Mouse (Mus musculus): ENCODE results near the gene Kcnh4.

The Kcnh4 gene

DNA sequence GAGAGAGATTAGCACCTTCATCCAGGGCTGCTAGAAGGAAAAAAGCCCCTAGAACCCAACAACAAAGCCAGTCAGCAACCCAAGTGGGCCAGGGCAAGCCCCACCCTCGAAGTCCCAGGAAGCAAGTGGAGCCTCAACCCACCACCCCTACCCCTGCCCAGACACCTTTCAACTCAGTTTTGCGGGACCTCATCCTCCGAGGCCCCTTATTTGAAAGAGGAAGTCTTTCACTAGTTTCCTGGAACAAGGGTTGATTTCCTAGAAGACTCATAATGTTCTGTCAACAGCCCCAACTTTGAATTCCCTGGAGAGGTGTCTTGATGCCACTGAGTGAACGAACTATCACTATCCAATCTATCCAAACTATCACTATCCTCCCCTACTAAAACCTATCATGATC lies 29.8 kb downstream of the Kcnh4 start:
- DNase-seq: peak; percentile 86

DNA sequence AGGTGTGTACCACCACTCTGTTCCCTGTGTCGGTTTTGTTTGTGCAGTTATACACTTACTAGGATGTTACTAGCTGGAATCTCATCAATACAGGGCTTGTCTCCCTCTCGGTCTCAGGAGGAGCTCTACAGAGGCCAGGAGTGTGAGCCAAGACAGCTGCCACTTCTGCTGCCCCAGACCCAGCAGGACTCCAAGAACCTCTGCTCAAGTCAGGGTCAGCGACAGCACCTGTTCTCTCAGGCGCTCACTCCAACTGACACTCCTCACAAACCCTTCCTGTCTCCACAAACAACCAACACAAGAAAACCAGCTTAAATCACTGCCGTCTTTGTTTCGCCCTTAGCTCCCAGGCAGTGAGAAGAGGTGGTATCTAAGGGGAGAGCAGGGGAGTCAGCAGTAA lies 31.1 kb downstream of the Kcnh4 start:
- no peak for DNase-seq

DNA sequence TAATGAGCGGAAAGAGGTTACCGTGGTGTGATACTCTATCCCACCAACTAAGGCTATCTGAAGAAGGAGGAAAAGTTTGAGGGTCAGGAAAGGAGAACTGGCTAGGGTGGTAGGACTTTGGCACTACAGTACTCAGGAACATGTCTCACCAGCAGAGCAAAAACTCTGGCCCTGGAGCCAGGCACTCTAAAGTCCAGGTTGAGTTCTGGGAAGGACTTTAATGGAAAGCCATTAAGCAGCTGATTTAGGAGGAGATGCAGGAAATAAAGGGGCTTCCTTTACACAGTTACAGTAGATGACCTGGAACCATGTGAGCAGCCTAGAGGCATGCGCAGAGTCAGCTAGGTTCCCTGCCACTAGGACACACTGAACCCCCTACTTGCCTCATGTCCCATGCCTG lies 32.5 kb downstream of the Kcnh4 start:
- DNase-seq: no peak

DNA sequence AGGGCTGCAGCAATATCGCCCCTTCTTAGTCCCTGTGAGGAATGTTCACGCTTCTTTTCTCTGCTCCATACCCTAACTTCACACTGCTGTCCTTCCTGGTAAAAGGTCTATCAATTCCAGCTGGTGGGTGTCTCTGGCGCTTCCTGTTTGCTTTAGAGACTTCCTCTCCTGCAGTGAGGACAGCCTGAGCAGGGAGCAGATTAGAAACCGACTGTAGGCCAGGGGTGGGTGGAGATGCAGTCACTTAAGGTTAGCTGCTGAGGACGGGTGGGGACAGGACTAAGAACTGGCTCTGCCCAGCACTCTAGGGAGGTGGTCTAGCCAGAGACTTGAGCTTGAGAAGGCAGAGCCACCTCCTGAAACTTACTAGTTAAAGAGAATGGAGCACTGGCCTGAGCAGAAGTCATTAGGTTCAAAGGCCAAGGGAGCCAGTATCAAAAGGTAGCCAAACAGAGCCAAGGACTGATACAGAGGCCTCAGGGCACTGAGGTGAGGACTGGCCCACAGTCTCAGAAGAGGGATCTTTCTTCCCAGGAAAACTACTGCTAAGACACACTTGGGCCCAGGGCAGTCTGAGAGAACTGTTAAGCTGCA lies 34.7 kb downstream of the Kcnh4 start:
- DNase-seq: peak; percentile 98

GRCm38 (mm10) chr11:100722493-100723028 lies 37.2 kb downstream of the Kcnh4 start:
- peak; percentile 85 for DNase-seq

- peak; percentile 91 for DNase-seq
Observed at GRCm38 (mm10) chr11:100721776-100722492, 37.8 kb downstream of the Kcnh4 start.

GRCm38 (mm10) chr11:100721254-100721653 lies 38.5 kb downstream of the Kcnh4 start:
- peak; percentile 95 for DNase-seq

DNA sequence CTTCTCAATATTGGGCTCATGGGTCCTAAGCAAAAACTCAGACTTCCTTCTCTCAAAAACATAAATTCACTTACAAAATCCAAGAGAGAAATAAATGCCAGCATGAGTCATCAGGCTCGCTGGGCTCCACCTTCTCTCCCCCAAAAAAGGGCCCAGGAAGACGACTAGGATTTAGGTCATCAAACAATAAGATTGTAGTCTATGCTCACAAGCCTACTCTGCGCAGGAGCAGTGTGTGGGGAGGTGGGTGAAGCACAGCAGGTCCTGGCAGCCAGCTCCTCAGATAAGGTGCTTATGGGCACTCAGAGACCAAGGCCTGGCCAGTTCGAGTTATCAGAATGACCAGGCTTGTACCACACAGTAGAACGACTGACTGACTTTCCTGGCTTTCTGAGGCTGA lies 39.4 kb downstream of the Kcnh4 start:
- DNase-seq: peak; percentile 96

DNA sequence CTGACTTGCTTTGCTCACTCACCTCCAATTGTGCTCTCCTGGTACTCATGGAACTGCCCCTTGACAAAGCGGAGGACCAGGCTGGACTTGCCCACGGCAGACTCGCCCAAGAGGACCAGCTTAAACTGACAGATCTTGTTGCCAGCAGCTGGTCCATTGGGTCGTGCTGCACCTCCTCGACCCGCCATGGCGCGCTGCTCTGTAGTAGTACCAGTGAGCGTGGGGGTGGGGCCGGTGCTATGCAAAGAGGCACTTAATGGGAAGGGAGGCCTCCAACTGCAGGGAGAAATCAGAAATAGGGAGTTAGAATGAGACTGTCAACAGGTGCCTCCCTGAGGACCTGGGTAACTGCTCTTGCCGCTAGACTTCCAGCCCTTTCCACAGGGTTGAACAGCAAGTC lies 39.8 kb downstream of the Kcnh4 start:
- peak; percentile 95 for DNase-seq

DNA sequence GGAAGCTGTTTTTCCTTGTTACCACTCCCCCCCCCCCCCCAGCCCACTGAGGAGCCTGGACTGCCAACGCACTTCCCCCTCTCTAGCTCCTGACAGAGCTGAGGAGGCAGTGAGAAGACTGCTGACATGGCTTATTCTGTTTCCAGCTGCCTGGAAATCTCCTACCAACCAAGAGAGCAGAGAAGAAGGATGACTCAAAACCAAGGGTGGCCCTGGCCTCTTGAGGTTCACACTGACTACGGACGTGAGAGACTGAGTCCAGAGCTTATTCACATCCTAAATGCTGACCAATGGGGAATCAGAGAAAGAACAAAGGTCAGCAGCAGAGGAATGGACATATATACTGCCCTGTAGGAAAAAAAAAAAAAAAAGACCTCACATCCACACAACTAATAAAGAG lies 40.4 kb downstream of the Kcnh4 start:
- DNase-seq: peak; percentile 96

DNA sequence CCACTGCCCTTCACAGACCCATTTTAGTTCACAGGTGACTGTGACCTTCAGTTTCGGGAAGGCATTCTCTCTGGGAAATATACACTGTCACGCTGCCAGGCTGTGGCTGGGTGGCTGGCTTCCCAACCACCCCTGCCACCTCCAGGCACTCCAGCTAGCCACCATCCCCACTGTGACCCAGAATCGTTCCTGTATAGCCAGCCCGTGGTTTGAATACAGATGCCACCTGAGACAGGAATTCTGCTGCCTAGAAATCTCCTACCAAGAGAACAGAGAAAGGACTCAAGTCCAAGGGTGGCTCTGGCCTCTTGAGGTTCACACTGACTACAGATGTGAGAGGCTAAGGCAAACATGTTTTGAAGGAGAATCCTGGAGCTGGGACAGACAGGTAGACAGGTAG lies 40.9 kb downstream of the Kcnh4 start:
- DNase-seq: peak; percentile 94

DNA sequence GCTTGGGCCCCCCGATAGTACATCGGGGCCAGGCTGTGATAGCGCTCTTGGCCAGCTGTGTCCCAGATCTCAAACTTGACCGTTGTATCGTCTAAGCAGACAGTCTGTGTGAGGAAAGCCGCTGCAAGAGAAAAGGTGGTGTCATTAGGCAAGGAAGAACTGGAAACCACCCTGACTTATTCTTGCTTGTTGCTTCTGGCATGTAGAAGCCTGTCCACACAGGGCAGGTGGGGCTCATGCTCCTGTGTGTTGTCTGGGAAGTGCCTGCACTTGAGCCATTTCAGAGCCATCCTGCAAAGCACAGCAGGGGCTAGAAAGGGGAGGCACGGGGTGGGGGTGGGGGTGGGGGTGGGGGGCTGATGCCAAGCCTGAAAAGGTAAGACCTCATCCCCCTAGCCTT lies 41.3 kb downstream of the Kcnh4 start:
- DNase-seq: peak; percentile 88

DNA sequence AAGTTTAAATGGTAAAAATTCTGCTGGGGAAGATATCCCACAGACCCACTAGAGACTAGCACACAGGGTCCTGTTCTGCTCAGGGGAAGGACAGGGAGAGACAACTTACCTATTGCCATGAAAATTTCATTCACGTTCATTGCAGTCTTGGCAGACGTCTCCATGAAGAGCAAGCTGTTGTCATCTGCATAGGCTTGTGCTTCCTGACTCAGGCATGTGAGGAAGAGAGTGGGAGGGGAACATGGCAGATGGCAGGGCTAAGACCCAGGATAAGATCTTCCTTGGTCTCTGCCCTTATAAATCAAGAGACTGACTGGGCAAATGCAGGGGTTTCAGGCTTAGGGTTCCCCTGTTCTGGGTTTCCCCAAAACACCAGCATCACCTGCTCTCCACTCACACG lies 43.1 kb downstream of the Kcnh4 start:
- DNase-seq: peak; percentile 87

GRCm38 (mm10) chr11:100714948-100715347 lies 44.8 kb downstream of the Kcnh4 start:
- no peak for DNase-seq

GRCm38 (mm10) chr11:100714534-100714915 lies 45.2 kb downstream of the Kcnh4 start:
- no peak for DNase-seq

DNA sequence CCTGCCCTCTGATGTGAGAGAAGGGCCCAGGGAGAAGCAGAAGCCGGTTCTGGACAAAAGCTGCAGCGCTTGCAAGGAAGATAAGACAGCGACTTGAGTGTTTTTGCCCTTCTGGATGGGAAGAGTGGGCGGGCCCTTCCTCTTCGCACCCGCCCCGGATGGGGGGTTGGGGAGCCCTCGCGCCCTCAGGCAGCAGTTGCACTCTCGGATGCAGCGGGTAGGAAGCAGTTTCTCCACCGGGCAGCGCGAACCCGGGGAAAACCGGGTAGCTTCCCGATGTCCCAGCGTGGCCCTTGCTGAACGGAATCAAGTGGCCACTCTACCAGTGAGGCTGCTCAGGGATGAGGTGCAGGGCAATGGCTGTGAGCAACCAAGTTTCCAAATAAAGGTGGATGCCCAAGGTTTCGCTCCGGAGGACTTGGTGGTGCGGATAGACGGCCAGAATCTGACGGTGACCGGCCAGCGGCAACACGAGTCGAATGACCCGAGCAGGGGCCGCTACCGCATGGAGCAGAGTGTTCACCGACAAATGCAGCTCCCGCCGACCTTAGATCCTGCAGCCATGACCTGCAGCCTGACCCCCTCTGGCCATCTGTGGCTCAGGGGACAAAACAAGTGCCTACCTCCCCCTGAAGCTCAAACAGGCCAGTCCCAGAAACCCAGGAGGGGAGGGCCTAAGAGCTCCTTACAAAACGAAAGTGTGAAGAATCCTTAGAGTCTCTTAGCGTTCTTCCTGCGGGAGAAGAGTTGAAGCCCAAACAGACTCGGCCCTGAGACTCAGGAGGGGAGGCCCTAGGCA lies 45.8 kb downstream of the Kcnh4 start, which contains the start of gene Hspb9:
Gene Hspb9, plus strand, starts transcription at position 116 of the 799 bp plus-strand sequence.
- DNase-seq: peak; percentile 99

DNA sequence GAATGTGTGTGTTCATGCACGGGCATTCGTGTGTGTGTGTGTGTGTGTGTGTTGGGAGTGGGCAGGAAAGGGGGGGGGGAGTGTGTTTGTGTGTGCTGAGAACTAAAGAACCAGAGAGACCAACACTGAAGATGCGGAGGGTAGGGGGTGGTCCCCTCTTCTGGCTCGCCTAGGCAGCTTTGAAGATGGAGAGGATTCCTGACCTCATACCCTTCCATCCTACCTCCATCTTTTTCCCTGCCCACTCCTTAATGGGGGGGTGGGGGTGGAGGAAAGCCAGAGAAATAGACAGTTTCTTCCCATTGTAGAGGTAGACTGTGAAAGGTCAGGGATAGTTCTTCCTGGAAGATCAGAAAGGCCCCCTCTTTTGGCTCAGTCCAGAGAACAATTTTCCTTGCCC lies 46.6 kb downstream of the Kcnh4 start:
- DNase-seq: peak; percentile 92

DNA sequence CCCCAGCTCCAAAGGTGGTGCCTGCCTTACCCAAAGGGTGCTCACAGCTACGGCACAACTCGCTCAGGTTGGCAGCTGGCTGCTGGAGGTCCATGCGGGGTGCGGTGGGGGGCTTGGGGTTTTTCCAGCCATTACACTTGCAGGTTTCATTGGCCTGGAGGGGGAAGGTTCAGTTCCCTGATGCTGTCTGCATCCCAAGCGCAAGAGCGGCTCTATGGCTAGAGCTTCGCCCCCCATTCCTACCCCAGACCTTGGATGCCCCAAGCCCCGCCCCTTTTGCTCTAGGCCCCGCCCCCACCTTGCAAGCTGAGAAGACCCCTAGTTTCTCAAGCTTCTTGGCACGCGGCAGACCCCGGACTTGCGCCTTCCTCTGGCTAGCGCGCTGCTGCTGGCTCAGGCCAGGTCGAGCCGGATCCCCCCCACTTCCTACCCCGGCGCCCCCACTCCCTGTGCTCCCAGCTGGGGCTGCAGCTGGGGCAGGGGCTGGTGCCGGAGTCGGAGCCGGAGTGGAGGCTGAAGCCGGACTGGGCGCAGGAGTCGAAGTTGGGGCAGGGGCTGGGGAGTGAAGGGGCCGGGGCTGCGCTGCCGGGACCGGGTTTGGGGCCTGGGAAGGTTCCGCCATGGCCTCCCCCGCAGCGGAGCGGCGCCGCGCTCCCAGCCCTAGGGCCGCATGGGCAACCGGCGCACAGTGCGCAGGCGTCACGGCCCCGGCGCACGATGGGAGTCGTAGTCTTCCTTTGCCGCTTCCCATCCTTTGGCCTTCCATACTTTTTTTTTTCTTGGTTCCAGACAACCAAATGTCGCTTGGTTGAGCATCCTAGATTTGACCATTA lies 47.7 kb downstream of the Kcnh4 start, which contains the start of gene Kat2a:
Gene Kat2a, minus strand, starts transcription at position 683 of the 833 bp plus-strand sequence.
- peak; percentile 99 for DNase-seq

- DNase-seq: peak; percentile 91
Observed at GRCm38 (mm10) chr11:100710977-100711376, 48.8 kb downstream of the Kcnh4 start.

DNA sequence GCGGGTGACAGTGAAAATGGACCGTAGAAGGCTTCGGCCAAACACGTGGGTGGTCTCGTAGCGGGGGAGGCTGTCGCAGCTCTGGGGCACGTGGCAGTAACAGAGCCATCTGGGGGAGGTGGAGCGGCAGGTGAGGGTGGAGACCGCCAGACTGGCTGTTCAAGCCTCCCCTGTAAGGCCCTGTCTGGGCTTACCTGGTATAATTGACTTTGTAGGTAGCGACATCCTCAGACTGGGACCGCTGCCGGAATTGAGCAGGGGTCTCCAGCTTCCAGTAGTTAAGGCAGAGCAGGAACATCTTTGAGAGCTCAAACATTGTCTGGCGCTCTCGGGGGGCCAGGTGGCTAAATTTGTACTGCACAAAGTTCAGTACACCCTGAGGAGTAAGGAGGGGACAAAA lies 49.2 kb downstream of the Kcnh4 start:
- DNase-seq: peak; percentile 92

- peak; percentile 91 for DNase-seq
Observed at GRCm38 (mm10) chr11:100709201-100709810, 50.4 kb downstream of the Kcnh4 start.
